Mouse (Mus musculus): ENCODE measurements around the gene Rab31. TPM values are rescaled to one million over a fixed set of nuclear protein-coding genes. Genes with fewer than 3 reads are reported as not detected.

Rab31 gene
- polyA plus RNA-seq, 1 experiment from 2014 or later: 81.7 TPM

DNA sequence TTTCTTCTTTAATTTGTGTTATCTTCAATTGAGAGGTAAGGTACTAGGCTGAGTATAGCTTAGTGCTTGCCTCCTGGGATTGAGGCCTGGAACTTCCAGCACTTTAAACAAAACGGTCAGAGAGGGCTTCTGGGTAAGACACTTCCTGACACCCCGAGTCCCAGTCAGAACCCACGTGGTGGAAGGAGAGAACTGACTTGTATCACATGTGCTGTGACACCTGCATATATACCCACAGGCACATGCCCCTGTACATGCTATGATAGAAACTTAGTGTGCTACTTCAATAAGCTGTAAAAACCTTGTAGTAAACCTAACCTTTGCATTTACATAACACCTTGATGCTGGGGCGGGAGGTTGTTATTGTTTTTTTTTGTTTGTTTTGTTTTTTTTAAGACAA lies 25.9 kb upstream of the Rab31 start:
- no peak for ATAC-seq (ENCODE audit: low FRiP score)
- no peak overlapping the region for H3K4me3 ChIP-seq (replicated peaks; ENCODE audit: low read length)
- H3K4me2 ChIP-seq (replicated peaks): no peak overlapping the region
- H3K9me3 ChIP-seq (ENCODE audit: control insufficient read depth, low read length): no peaks in the 10 kb centered on the region
- no peak overlapping the region for H3K9ac ChIP-seq
- no peaks in the 10 kb centered on the region for H3K36me3 ChIP-seq (replicated peaks; ENCODE audit: control insufficient read depth, insufficient read depth)
- no peak overlapping the region for H3K27ac ChIP-seq
- no peak for DNase-seq (ENCODE audit: low spot score)
- 81% methylated on average over 4 of the region's 4 CpGs for WGBS
- H3K27me3 ChIP-seq (ENCODE audit: control insufficient read depth, insufficient read depth, low read length): no peaks in the 10 kb centered on the region
- no peaks in the 10 kb centered on the region for H3K4me1 ChIP-seq (replicated peaks; ENCODE audit: control insufficient read depth, insufficient read depth, low read length)

DNA sequence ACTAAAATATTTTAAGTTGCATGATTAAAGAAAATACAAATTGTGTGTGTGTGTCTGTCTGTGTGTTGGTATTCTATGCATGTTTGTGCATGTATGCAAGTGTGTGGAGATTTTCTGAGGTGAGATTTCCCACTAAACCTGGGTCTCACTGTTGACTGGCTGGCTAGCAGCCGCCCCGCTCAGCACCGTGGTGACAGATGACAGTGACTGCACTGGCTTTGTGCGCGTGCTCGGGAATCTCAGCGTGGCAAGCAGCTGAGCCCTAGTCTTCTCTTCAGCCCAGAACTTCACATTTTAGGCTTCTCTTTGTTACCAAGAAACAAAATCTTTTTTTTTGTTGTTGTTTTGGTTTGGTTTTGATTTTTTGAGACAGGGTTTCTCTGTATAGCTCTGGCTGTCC lies 23.5 kb upstream of the Rab31 start:
- Histone ChIP-seq H3K4me3 (replicated peaks; ENCODE audit: low read length) (no peak overlapping the region), H3K9me3 (ENCODE audit: control insufficient read depth, low read length) (no peaks in the 10 kb centered on the region), H3K4me1 (replicated peaks; ENCODE audit: control insufficient read depth, insufficient read depth, low read length) (no peaks in the 10 kb centered on the region; the same call in 1 of the 2 replicates), H3K4me2 (replicated peaks) (no peak overlapping the region), H3K27ac (no peak overlapping the region), H3K36me3 (replicated peaks; ENCODE audit: control insufficient read depth, insufficient read depth) (no peaks in the 10 kb centered on the region), H3K9ac (no peak overlapping the region), H3K27me3 (ENCODE audit: control insufficient read depth, insufficient read depth, low read length) (no peaks in the 10 kb centered on the region)
- 54% methylated on average over 7 of the region's 7 CpGs for WGBS
- DNase-seq (ENCODE audit: low spot score) (no peak), ATAC-seq (ENCODE audit: low FRiP score) (no peak)

DNA sequence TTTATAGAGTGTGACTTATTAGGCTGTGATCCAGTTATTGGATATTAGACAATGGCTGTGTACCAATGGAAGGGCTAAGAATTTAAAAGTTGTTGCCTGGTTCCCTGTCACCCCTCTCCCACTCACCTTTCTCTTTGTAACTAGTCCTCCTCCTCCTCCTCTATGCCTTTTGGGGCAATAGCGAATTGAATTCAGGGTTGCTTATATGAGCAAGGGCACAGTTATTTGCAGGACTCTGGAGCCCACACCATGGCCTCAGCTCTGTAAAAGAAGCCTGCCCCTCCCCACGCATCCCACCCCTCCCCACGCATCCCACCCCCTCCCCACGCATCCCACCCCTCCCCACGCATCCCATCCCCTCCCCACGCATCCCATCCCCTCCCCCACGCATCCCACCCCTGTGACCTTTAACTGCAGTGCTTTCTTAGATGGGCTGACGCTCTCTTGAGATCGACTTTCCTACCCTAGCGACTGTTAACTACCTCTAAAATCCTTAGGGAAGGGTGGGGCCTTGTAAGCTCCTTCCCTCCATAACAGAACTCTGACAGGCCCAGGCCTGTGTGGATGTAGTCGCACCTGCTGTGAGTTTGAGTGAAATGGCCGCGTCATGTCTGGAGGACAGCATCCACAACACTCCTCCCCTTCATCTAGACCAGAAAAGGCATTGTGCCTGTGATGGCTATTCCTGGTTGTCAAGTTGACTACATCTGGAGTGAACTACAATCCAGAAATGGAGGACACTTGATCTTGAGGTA lies 21.7 kb upstream of the Rab31 start:
- WGBS: 83% methylated on average over 13 of the region's 13 CpGs
- Histone ChIP-seq H3K4me2 (replicated peaks) (no peak overlapping the region), H3K4me3 (replicated peaks; ENCODE audit: low read length) (no peak overlapping the region), H3K4me1 (replicated peaks; ENCODE audit: control insufficient read depth, insufficient read depth, low read length) (no peaks in the 10 kb centered on the region; the same call in 1 of the 2 replicates), H3K27me3 (ENCODE audit: control insufficient read depth, insufficient read depth, low read length) (no peaks in the 10 kb centered on the region), H3K27ac (no peak overlapping the region), H3K36me3 (replicated peaks; ENCODE audit: control insufficient read depth, insufficient read depth) (no peaks in the 10 kb centered on the region), H3K9me3 (ENCODE audit: control insufficient read depth, low read length) (no peaks in the 10 kb centered on the region), H3K9ac (no peak overlapping the region)
- ATAC-seq (ENCODE audit: low FRiP score) (no peak), DNase-seq (ENCODE audit: low spot score) (no peak)

DNA sequence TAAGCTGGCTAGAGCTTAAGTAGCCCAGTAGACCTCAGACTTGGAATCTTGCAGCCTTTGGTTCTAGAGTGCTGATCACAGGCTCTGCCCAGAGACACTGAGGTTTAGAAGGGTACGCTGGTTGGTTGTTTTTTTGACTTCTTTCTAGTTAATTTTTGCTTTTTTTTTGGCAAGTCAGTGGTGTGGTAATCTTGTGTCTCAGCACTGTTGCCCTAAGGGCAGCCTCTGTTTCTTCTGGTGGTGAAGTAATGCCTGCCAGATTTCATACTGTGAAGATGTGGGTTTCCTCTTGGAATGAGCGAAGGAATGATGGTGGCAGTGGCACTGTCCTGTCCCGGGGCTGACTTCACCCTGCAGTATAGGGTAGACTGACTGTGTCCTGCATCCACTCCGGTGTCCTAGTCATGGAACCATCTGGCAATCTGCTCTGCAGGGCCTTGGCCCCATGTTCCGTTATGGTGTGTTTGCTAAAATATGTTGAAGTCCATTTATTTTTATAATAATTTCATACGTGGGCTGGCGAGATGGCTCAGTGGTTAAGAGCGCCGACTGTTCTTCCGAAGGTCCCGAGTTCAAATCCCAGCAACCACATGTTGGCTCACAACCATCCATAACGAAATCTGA lies 20.9 kb upstream of the Rab31 start:
- no peaks in the 10 kb centered on the region for H3K36me3 ChIP-seq (replicated peaks; ENCODE audit: control insufficient read depth, insufficient read depth)
- no peak overlapping the region for H3K4me3 ChIP-seq (replicated peaks; ENCODE audit: low read length)
- no peaks in the 10 kb centered on the region for H3K9me3 ChIP-seq (ENCODE audit: control insufficient read depth, low read length)
- DNase-seq (ENCODE audit: low spot score): no peak
- no peaks in the 10 kb centered on the region for H3K27me3 ChIP-seq (ENCODE audit: control insufficient read depth, insufficient read depth, low read length)
- no peak overlapping the region for H3K4me2 ChIP-seq (replicated peaks)
- 96% methylated on average over 12 of the region's 12 CpGs for WGBS
- H3K27ac ChIP-seq: no peak overlapping the region
- H3K4me1 ChIP-seq (replicated peaks; ENCODE audit: control insufficient read depth, insufficient read depth, low read length): no peaks in the 10 kb centered on the region; the same call in 1 of the 2 replicates
- H3K9ac ChIP-seq: no peak overlapping the region
- ATAC-seq (ENCODE audit: low FRiP score): no peak

DNA sequence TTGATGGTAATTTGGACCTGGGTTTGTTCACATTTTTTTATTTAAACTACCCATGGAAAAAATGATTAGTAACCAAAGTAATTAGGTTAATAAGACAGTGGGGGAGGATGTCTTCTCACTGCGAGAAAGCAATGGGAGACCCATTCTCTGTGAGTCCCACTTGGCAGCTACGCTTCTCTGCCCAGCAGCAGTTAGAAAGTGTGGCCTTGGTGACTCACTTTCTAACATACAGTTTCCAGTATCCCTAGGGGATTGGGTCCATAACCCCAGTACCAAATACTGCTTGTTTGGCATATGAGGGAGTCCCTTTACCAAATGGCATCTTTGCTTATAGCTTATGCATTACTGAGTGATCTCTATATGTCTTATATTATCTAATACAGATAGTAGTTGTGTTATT lies 18.6 kb upstream of the Rab31 start:
- no peaks in the 10 kb centered on the region; the same call in 1 of the 2 replicates for H3K4me1 ChIP-seq (replicated peaks; ENCODE audit: control insufficient read depth, insufficient read depth, low read length)
- 78% methylated on average over 2 of the region's 2 CpGs for WGBS
- no peak overlapping the region for H3K4me2 ChIP-seq (replicated peaks)
- no peak overlapping the region for H3K27ac ChIP-seq
- no peaks in the 10 kb centered on the region for H3K9me3 ChIP-seq (ENCODE audit: control insufficient read depth, low read length)
- no peak overlapping the region for H3K9ac ChIP-seq
- H3K36me3 ChIP-seq (replicated peaks; ENCODE audit: control insufficient read depth, insufficient read depth): 0 out of 2 replicates have a peak, but pooled peaks cover 4% of the 10 kb centered on the region
- no peaks in the 10 kb centered on the region for H3K27me3 ChIP-seq (ENCODE audit: control insufficient read depth, insufficient read depth, low read length)
- no peak for DNase-seq (ENCODE audit: low spot score)
- no peak overlapping the region for H3K4me3 ChIP-seq (replicated peaks; ENCODE audit: low read length)
- no peak for ATAC-seq (ENCODE audit: low FRiP score)

DNA sequence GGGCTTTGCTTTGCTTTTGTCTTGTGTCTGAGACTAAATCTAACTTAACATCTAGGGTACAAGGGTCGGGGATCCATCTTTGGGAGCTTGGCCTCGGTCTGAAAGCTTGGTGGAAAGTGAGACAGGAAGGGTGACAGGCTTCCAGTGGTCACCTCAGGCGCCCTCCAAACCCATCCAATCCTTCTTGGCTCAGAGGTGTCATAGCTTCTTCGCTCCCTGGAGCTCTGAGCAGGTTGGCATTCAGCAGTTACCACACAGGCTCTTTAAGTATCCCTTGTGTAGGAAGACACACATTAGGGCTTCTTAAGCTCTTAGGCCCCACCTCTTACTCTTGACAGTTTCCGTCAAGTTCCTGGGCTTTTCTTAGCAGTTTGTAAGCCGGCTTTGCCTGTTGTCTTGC lies 17.0 kb upstream of the Rab31 start:
- WGBS: 95% methylated on average over 6 of the region's 6 CpGs

DNA sequence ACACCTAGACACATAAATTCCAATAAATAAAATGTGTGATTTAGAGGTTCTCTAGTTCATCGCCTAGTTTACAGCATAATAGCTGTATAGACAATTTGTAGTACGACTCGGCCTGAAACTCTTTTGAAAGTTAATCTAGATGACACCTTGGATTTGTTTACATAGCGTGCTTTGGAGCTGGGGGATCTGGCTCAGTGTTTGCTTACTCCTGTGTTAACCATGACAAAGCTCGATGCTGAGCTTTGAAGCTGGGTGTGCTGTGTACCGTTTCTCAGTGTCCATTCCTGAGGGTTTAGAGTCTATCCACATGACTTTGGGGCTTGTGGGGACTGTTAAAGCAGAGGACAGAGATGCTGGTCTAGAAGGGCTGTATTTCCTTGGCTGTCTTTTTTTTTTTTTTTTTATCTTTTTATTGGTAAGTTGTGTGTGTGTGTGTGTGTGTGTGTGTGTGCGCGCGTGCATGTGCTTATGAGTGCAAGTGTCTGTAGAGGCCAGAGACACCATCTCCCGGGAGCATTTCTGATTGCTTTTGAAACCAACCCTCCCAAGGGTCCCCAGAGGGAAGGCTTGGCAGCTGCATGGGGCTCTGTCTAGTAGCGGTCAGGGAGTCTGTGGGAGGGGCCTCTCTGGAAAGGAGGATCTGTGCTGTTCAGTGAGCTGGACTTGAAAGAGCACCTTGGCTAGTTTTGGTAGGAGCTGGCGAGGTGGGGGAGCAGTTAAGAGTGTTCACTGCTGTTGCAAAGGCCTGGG lies 16.2 kb upstream of the Rab31 start:
- H3K9me3 ChIP-seq (ENCODE audit: control insufficient read depth, low read length): no peaks in the 10 kb centered on the region
- 0 out of 2 replicates have a peak, but pooled peaks cover 4% of the 10 kb centered on the region for H3K36me3 ChIP-seq (replicated peaks; ENCODE audit: control insufficient read depth, insufficient read depth)
- H3K4me3 ChIP-seq (replicated peaks; ENCODE audit: low read length): no peak overlapping the region
- peaks cover 13% of the 10 kb centered on the region for H3K4me1 ChIP-seq (replicated peaks; ENCODE audit: control insufficient read depth, insufficient read depth, low read length)
- DNase-seq (ENCODE audit: low spot score): no peak
- H3K27ac ChIP-seq: no peak overlapping the region
- H3K4me2 ChIP-seq (replicated peaks): no peak overlapping the region
- H3K9ac ChIP-seq: no peak overlapping the region
- no peak for ATAC-seq (ENCODE audit: low FRiP score)
- 79% methylated on average over 12 of the region's 12 CpGs for WGBS
- H3K27me3 ChIP-seq (ENCODE audit: control insufficient read depth, insufficient read depth, low read length): no peaks in the 10 kb centered on the region

More for the DNA sequence above, 17.0 kb upstream of the Rab31 start:
- no peak overlapping the region for H3K4me3 ChIP-seq (replicated peaks; ENCODE audit: low read length)
- no peak overlapping the region for H3K27ac ChIP-seq
- no peaks in the 10 kb centered on the region for H3K9me3 ChIP-seq (ENCODE audit: control insufficient read depth, low read length)
- no peak for DNase-seq (ENCODE audit: low spot score)
- no peak overlapping the region for H3K9ac ChIP-seq
- peaks cover 9% of the 10 kb centered on the region for H3K4me1 ChIP-seq (replicated peaks; ENCODE audit: control insufficient read depth, insufficient read depth, low read length)
- 0 out of 2 replicates have a peak, but pooled peaks cover 4% of the 10 kb centered on the region for H3K36me3 ChIP-seq (replicated peaks; ENCODE audit: control insufficient read depth, insufficient read depth)
- H3K27me3 ChIP-seq (ENCODE audit: control insufficient read depth, insufficient read depth, low read length): no peaks in the 10 kb centered on the region
- no peak for ATAC-seq (ENCODE audit: low FRiP score)
- H3K4me2 ChIP-seq (replicated peaks): no peak overlapping the region

DNA sequence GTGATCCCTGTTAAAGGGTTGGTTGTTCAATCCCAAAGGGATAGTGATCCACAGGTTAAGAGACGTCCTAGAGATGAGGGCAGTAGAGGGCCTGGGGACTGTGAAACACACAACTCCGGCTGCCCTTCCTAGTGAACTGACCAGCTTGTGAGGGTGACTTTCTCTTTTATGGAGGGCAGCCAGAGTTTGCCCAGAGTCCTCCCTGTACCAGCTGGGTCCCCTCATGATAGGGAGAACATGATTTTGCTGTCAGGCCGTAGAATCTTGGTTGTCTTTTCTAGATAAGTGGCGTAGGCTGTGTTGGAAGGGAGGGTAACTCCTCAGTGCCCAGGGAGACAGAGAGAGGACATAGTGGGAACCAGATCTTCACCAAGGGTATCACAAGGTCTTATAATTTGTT lies 14.7 kb upstream of the Rab31 start:
- no peak for ATAC-seq (ENCODE audit: low FRiP score)
- H3K27ac ChIP-seq: no peak overlapping the region

DNA sequence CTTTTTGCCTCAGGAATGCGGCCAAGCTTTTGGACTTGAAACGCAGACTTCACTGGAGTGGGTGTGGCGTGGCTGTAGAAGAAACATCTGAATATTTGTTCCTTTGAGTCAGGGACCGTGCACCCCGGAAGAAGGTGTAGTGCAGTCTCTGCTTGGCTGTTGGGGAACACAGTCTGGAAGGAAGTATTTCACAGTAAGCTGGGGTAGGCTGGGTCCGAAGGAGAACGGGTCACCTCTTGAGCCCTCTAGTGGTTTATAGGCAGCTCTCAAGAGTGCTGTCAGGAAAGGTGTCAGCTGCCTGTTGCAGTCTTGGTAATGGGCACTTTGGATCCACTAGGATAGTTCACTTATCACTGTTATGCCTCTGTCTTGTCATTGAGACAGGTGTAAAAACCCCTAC lies 13.7 kb upstream of the Rab31 start:
- no peak overlapping the region for H3K4me3 ChIP-seq (replicated peaks; ENCODE audit: low read length)
- H3K27ac ChIP-seq: no peak overlapping the region
- DNase-seq (ENCODE audit: low spot score): no peak
- no peaks in the 10 kb centered on the region for H3K9me3 ChIP-seq (ENCODE audit: control insufficient read depth, low read length)
- H3K4me2 ChIP-seq (replicated peaks): no peak overlapping the region
- H3K4me1 ChIP-seq (replicated peaks; ENCODE audit: control insufficient read depth, insufficient read depth, low read length): peaks cover 19% of the 10 kb centered on the region
- no peaks in the 10 kb centered on the region for H3K27me3 ChIP-seq (ENCODE audit: control insufficient read depth, insufficient read depth, low read length)
- ATAC-seq (ENCODE audit: low FRiP score): no peak
- H3K36me3 ChIP-seq (replicated peaks; ENCODE audit: control insufficient read depth, insufficient read depth): 0 out of 2 replicates have a peak, but pooled peaks cover 4% of the 10 kb centered on the region
- WGBS: 84% methylated on average over 7 of the region's 7 CpGs
- no peak overlapping the region for H3K9ac ChIP-seq

More for the DNA sequence above, 14.7 kb upstream of the Rab31 start:
- H3K4me1 ChIP-seq (replicated peaks; ENCODE audit: control insufficient read depth, insufficient read depth, low read length): peaks cover 13% of the 10 kb centered on the region
- 0 out of 2 replicates have a peak, but pooled peaks cover 4% of the 10 kb centered on the region for H3K36me3 ChIP-seq (replicated peaks; ENCODE audit: control insufficient read depth, insufficient read depth)
- WGBS: 90% methylated on average over 4 of the region's 4 CpGs
- H3K4me2 ChIP-seq (replicated peaks): no peak overlapping the region
- no peak overlapping the region for H3K9ac ChIP-seq
- no peaks in the 10 kb centered on the region for H3K9me3 ChIP-seq (ENCODE audit: control insufficient read depth, low read length)
- H3K4me3 ChIP-seq (replicated peaks; ENCODE audit: low read length): no peak overlapping the region
- DNase-seq (ENCODE audit: low spot score): no peak
- no peaks in the 10 kb centered on the region for H3K27me3 ChIP-seq (ENCODE audit: control insufficient read depth, insufficient read depth, low read length)

Data from hindbrain, embryonic 14.5 days (tissue).